Mouse (Mus musculus): ENCODE measurements around the gene Krt25. TPM values are rescaled to one million over a fixed set of nuclear protein-coding genes. Genes with fewer than 3 reads are reported as not detected.

Gene Krt25
- total RNA-seq, 4 experiments from 2014 or later = not detected

DNA sequence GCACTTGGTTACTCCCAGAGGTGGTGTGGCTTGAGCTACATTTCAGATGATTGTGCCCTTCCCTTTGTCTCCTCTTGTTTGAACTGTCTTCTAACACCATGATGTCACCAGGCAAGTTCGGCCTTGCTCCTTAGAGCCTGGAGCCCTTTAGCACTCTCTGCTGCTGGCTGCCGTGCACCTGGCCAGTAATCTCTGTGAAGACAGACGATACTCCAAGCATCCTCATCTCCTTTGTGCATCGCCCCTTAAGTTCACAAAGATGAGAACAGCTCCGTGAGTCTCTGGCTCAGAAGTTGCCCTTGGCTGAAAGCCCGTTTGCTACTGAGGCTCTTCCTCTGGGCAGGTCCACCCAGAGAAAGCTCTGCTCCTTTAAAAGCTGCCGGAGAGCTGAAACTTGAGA, 46.0 kb downstream of the Krt25 start:
- DNase-seq (ENCODE audit: low spot score) = no peak

DNA sequence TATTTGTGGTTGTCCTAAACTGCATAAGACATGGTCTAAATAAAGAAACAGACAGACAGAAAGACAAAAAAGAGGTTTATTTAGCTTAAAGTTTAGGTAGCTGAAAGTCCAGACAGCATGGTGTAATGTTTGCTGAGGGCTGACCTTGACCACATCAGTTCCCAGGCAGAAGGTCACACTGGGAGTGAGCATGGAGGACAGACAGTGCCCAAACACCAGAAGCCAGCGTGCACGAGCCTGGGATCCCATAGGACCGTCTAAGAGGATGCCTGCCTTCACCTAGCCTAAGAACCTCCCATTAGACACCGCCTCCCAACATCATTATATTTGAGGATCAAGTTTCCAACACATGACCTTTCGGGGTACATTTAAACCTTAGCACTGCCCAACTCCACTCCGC, 47.1 kb downstream of the Krt25 start:
- no peak for DNase-seq (ENCODE audit: low spot score)

DNA sequence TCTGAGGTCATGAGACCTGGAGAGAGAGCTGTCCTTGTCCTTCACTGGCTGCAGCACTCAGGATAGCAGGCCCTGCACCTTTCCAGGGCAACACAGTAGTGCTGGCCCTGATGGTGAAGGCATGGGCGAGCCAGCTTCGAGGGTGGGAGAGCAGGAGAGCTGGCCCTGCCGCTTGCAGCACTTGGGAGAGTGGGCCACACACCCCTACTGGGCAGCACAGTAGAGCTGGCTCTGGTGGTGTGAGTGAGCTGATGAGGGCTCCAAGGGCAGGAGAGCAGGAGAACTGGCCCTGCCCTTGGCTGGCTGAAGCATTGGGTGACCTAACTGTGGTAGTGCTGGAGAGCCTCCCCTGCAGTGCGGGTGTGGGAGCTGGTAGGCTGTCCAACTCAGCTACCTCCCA, 50.0 kb downstream of the Krt25 start:
- DNase-seq (ENCODE audit: low spot score) = no peak

DNA sequence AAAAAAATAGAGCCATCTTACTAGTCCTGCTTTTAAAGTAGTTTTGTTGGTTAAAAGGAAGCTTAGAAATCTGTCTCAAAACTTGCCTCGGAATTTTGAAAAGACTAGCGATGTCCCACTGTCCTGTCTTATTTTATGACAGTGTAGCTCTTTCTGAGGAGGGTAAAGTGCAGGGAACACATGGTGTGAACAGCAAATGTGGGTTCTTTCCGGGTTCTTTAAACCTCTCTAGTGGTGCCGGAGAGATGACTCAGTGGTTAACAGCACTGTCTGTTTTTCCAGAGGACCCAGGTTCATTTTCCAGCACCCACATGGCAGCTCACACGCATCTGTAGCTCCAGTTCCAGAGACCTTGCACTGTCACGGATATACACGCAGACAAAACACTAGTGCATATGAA, 53.6 kb downstream of the Krt25 start:
- DNase-seq (ENCODE audit: low spot score) = no peak

DNA sequence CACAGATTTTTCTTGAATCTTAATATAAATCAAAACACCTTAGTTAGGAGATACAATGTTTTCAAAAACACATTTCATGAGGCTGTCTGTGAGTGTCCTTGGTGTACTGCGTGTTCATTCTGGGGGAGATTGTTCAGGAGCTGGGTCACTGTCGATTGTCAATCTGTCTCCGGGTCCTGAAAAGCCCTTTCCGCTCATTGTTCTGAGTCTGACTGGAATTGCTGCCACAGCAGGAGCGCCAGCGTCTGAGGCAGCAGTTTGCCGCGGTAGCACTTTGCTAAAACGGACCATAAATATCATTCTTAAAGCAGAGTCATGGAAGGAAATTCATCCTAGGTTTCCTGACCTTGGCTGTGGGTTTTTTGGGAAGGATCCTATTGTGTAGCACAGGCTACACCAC, 57.0 kb downstream of the Krt25 start:
- peak; percentile 18 for DNase-seq (ENCODE audit: low spot score)

Other genes starting within 250 kb of the Krt25 start
- under 1 TPM; 0.06 to 0.43 (median 0.16) TPM for gene Tns4, start 233.6 kb downstream of the Krt25 start, total RNA-seq (2022)
- under 1 TPM in 3 of 4 experiments, not detected in 1; 0.14 to 0.57 (median 0.25) TPM for gene Ccr7, start 167.9 kb downstream of the Krt25 start, total RNA-seq (2022)
- 10 to 100 TPM; 34.8 to 44.8 (median 41.2) TPM for gene Smarce1, start 91.9 kb downstream of the Krt25 start, total RNA-seq (2022)
- 10 to 100 TPM; 26.5 to 44.5 (median 31.0) TPM for gene Krt222, start 78.9 kb downstream of the Krt25 start, total RNA-seq (2022)
- not detected for gene Krt24, start 37.7 kb downstream of the Krt25 start, total RNA-seq (2022)
- gene Krt26, start 15.0 kb upstream of the Krt25 start, total RNA-seq (2022) = not detected
- gene Krt27, start 28.2 kb upstream of the Krt25 start, total RNA-seq (2022) = not detected
- not detected for gene Krt28, start 52.0 kb upstream of the Krt25 start, total RNA-seq (2022)
- 1 to 10 TPM; 3.3 to 5.8 (median 5.0) TPM for gene Krt10, start 66.4 kb upstream of the Krt25 start, total RNA-seq (2022)
- gene Krt12, start 99.3 kb upstream of the Krt25 start, total RNA-seq (2022) = not detected
- not detected for gene Krt20, start 115.2 kb upstream of the Krt25 start, total RNA-seq (2022)
- gene Krt23, start 170.2 kb upstream of the Krt25 start, total RNA-seq (2022) = not detected
- gene Krt39, start 198.4 kb upstream of the Krt25 start, total RNA-seq (2022) = not detected
- not detected for gene Krt40, start 220.2 kb upstream of the Krt25 start, total RNA-seq (2022)
- not detected for gene Krtap3-3, start 227.9 kb upstream of the Krt25 start, total RNA-seq (2022)
- gene Krtap3-2, start 233.9 kb upstream of the Krt25 start, total RNA-seq (2022) = not detected
- not detected for gene Gm11939, start 236.5 kb upstream of the Krt25 start, total RNA-seq (2022)
- not detected for gene Krtap3-1, start 243.7 kb upstream of the Krt25 start, total RNA-seq (2022)